Mouse (Mus musculus): ENCODE data around the gene Trp53tg5. TPM values are rescaled to one million over a fixed set of nuclear protein-coding genes. Genes with fewer than 3 reads are reported as not detected.
A peak's percentile ranks its signal among the peaks of the same experiment; 100 is the strongest.

Trp53tg5 gene
- total RNA-seq (2014; rRNA removed; ENCODE audit: low replicate concordance) (not detected in 2 replicates), polyA plus RNA-seq (2015; fragmentation: Nextera tagmentation; extraction: Ambion mirVana) (not detected in 2 replicates)

- Histone ChIP-seq H3K27me3 (ENCODE audit: control insufficient read depth, insufficient read depth, low read length) (no peaks in the 10 kb centered on the region), H3K9me3 (replicated peaks; ENCODE audit: control insufficient read depth, low read length) (no peaks in the 10 kb centered on the region), H3K36me3 (replicated peaks; ENCODE audit: control insufficient read depth, insufficient read depth, low read length) (peaks cover 8% of the 10 kb centered on the region; the same call in 1 of the 2 replicates), H3K4me2 (ENCODE audit: low read depth, low read length) (no peak within 1 kb of the TSS), H3K27ac (ENCODE audit: low read depth) (no peak within 1 kb of the TSS), H3K4me1 (ENCODE audit: control insufficient read depth, insufficient read depth) (no peaks in the 10 kb centered on the region), H3K9ac (replicated peaks; ENCODE audit: low read depth, low read length) (no peak within 1 kb of the TSS), H3K4me3 (ENCODE audit: low read depth, low read length) (no peak within 1 kb of the TSS)
- no peak for ATAC-seq (ENCODE audit: insufficient read depth, low read depth)
- TF ChIP-seq CTCF (IDR thresholded peaks at IDR 0.05; ENCODE audit: low read depth) (no peak), EP300 (IDR thresholded peaks at IDR 0.05; ENCODE audit: low read depth) (no peak)
- no peak for DNase-seq (ENCODE audit: low spot score)
- WGBS: 81% methylated on average over 6 of the region's 6 CpGs
Observed at GRCm38 (mm10) chr2:164473624-164474023, at the start of gene Trp53tg5. Gene Trp53tg5 (minus strand): TSS chr2:164473724.

DNA sequence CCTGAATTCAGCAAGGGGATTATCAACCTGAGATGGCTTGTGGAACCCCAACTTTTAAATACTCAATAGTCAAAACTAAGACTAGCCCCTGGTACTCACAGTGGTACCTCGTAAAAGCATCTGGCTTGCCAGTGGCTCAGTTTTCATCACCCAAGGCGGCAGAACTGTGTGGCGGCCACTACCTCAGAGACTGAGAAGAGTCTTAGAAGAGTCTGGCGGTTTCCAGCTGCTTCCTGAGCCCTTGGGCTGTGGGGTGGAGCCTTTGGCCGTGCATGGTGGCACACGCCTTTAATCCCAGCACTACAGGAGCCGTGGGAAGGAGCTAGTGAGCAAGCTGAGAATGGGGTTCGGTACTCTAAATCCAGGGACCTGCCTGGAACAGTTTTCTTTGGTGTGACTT lies 48.8 kb upstream of the Trp53tg5 start:
- no peak for ATAC-seq (ENCODE audit: insufficient read depth, low read depth)
- Histone ChIP-seq H3K9me3 (replicated peaks; ENCODE audit: control insufficient read depth, low read length) (peaks cover 5% of the 10 kb centered on the region; the same call in 1 of the 2 replicates), H3K4me1 (ENCODE audit: control insufficient read depth, insufficient read depth) (no peaks in the 10 kb centered on the region), H3K4me2 (ENCODE audit: low read depth, low read length) (no peak overlapping the region), H3K27ac (ENCODE audit: low read depth) (no peak overlapping the region), H3K27me3 (ENCODE audit: control insufficient read depth, insufficient read depth, low read length) (peaks cover 10% of the 10 kb centered on the region; the same call in 1 of the 2 replicates), H3K4me3 (ENCODE audit: low read depth, low read length) (no peak overlapping the region), H3K9ac (replicated peaks; ENCODE audit: low read depth, low read length) (no peak overlapping the region), H3K36me3 (replicated peaks; ENCODE audit: control insufficient read depth, insufficient read depth, low read length) (no peaks in the 10 kb centered on the region)
- DNase-seq (ENCODE audit: low spot score): no peak
- TF ChIP-seq EP300 (IDR thresholded peaks at IDR 0.05; ENCODE audit: low read depth): no peak
- no peak for TF ChIP-seq CTCF (IDR thresholded peaks at IDR 0.05; ENCODE audit: low read depth)
- WGBS: 20% methylated on average over 8 of the region's 8 CpGs

DNA sequence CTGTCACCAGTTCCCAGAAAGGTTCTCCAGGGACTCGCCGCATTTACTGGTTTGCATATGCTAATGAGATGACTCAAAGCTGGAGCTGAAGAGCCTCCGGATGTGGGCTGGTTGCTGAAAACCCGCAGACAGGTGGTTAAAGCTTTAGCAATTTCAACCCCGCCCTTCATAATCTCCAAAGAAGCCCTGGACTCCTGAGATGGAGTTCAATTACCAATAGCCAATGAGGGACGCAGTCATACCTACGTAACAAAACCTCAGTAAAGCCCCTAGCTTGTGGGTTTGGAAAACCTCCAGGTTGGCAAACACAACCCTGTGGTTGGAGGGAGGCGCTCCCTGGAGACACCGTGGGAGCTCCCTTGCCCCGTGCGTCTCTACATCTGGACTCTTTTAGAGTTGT lies 48.3 kb upstream of the Trp53tg5 start:
- Histone ChIP-seq H3K36me3 (replicated peaks; ENCODE audit: control insufficient read depth, insufficient read depth, low read length) (no peaks in the 10 kb centered on the region), H3K9ac (replicated peaks; ENCODE audit: low read depth, low read length) (no peak overlapping the region), H3K4me2 (ENCODE audit: low read depth, low read length) (no peak overlapping the region), H3K27me3 (ENCODE audit: control insufficient read depth, insufficient read depth, low read length) (peaks cover 10% of the 10 kb centered on the region; the same call in 1 of the 2 replicates), H3K27ac (ENCODE audit: low read depth) (no peak overlapping the region), H3K9me3 (replicated peaks; ENCODE audit: control insufficient read depth, low read length) (peaks cover 5% of the 10 kb centered on the region; the same call in 1 of the 2 replicates), H3K4me1 (ENCODE audit: control insufficient read depth, insufficient read depth) (no peaks in the 10 kb centered on the region), H3K4me3 (ENCODE audit: low read depth, low read length) (no peak overlapping the region)
- 12% methylated on average over 11 of the region's 11 CpGs for WGBS
- TF ChIP-seq EP300 (IDR thresholded peaks at IDR 0.05; ENCODE audit: low read depth): no peak
- TF ChIP-seq CTCF (IDR thresholded peaks at IDR 0.05; ENCODE audit: low read depth): no peak
- DNase-seq (ENCODE audit: low spot score) (no peak), ATAC-seq (ENCODE audit: insufficient read depth, low read depth) (no peak)

DNA sequence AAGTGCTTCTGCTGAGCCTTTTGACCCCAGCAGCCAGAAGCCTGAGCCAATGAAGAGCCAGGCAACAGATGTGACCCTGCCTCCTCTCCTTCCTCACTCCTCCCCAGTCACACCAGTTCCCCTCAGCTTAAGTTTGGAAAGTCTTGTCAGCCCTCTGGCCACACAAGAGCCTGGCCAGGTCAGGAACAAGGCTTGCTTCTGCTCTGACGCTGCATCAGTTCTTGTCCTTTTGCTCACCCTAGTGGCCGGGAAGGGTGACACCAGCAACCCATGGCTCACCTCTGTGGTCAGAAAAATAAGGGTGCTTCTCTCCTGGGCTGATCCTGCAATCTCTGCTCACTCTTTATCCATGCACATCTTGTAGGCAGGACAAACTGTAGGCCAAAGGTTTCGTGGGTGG lies 47.3 kb upstream of the Trp53tg5 start:
- ATAC-seq (ENCODE audit: insufficient read depth, low read depth): peak; percentile 85

DNA sequence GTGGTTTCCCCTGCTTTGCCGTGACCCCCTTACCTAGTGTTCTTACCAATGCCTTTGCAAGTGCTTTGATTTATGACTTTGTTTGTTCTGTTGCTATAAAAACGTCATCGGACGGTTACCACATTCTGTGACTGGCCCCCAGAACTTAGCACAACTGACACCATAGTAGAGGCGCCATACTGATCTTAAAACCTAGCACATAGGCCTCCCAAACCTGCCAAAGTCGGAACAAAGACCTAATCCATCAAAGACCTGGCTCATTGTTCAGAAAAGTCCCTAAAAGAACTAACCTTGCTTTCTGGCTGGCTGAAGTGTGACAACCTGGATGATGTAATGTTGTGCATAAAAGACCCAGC lies 45.6 kb upstream of the Trp53tg5 start:
- Histone ChIP-seq H3K36me3 (replicated peaks; ENCODE audit: control insufficient read depth, insufficient read depth, low read length) (no peaks in the 10 kb centered on the region), H3K9ac (replicated peaks; ENCODE audit: low read depth, low read length) (no peak overlapping the region), H3K4me2 (ENCODE audit: low read depth, low read length) (no peak overlapping the region), H3K27me3 (ENCODE audit: control insufficient read depth, insufficient read depth, low read length) (peaks cover 10% of the 10 kb centered on the region; the same call in 1 of the 2 replicates), H3K4me3 (ENCODE audit: low read depth, low read length) (no peak overlapping the region), H3K4me1 (ENCODE audit: control insufficient read depth, insufficient read depth) (no peaks in the 10 kb centered on the region), H3K9me3 (replicated peaks; ENCODE audit: control insufficient read depth, low read length) (0 out of 2 replicates have a peak, but pooled peaks cover 6% of the 10 kb centered on the region), H3K27ac (ENCODE audit: low read depth) (no peak overlapping the region)
- DNase-seq (ENCODE audit: low spot score): no peak
- WGBS: 74% methylated on average over 6 of the region's 6 CpGs
- no peak for TF ChIP-seq EP300 (IDR thresholded peaks at IDR 0.05; ENCODE audit: low read depth)
- TF ChIP-seq CTCF (IDR thresholded peaks at IDR 0.05; ENCODE audit: low read depth): no peak
- no peak for ATAC-seq (ENCODE audit: insufficient read depth, low read depth)

More for the DNA sequence above, 47.3 kb upstream of the Trp53tg5 start:
- no peak overlapping the region for H3K4me3 ChIP-seq (ENCODE audit: low read depth, low read length)
- no peak overlapping the region for H3K4me2 ChIP-seq (ENCODE audit: low read depth, low read length)
- no peak overlapping the region for H3K27ac ChIP-seq (ENCODE audit: low read depth)
- H3K4me1 ChIP-seq (ENCODE audit: control insufficient read depth, insufficient read depth): no peaks in the 10 kb centered on the region
- H3K9me3 ChIP-seq (replicated peaks; ENCODE audit: control insufficient read depth, low read length): 0 out of 2 replicates have a peak, but pooled peaks cover 6% of the 10 kb centered on the region
- peak; percentile 65 for DNase-seq (ENCODE audit: low spot score)
- H3K9ac ChIP-seq (replicated peaks; ENCODE audit: low read depth, low read length): no peak overlapping the region
- 5% methylated on average over 3 of the region's 3 CpGs for WGBS
- H3K36me3 ChIP-seq (replicated peaks; ENCODE audit: control insufficient read depth, insufficient read depth, low read length): no peaks in the 10 kb centered on the region
- H3K27me3 ChIP-seq (ENCODE audit: control insufficient read depth, insufficient read depth, low read length): peaks cover 10% of the 10 kb centered on the region; the same call in 1 of the 2 replicates
- peak; percentile 88 for TF ChIP-seq CTCF (IDR thresholded peaks at IDR 0.05; ENCODE audit: low read depth)
- no peak for TF ChIP-seq EP300 (IDR thresholded peaks at IDR 0.05; ENCODE audit: low read depth)

Measured in heart, postnatal 0 days (tissue).